Mouse (Mus musculus): ENCODE measurements at regions not wholly inside any gene's neighbourhood (a gene's known extent, or its start where the extent isn't known, plus 50 kb on each side); places are given as distances from the start of the nearest gene placed in this dataset.

DNA sequence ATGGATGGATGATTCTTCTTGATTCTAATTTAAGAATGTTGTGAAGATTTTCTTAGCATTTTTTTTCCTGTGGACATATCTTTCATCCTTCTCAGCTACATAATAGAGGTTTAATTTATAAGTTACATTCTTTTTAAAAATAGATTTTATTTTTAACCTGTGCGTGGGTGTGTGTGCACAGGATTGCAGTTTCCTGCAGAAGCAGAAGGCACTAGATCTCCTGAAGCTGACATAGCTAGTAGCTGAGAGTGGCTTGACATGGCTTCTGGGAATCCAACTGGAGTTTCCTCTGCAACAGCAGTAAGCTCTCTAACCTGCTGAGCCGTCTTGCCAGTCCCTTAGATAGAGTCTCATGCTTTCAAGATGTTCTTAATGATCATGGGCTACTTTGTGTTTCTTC, 377.5 kb downstream of the Lrriq3 start:
- no peaks in the 10 kb centered on the region for H3K27me3 ChIP-seq (ENCODE audit: control insufficient read depth, insufficient read depth, low read length)
- no peaks in the 10 kb centered on the region for H3K9me3 ChIP-seq (ENCODE audit: control insufficient read depth, low read length)
- 70% methylated on average over 2 of the region's 2 CpGs for WGBS
- no peak overlapping the region for H3K9ac ChIP-seq (ENCODE audit: low read length)
- no peak overlapping the region for H3K4me2 ChIP-seq (ENCODE audit: low read length)
- ATAC-seq (ENCODE audit: insufficient number of reproducible peaks, insufficient read depth, low FRiP score, low read depth): no peak
- no peak overlapping the region for H3K4me3 ChIP-seq (ENCODE audit: control insufficient read depth in 1 of 2, insufficient read depth in 1 of 2, low read depth in 1 of 2, low read length in 2 of 2)
- no peak overlapping the region for H3K27ac ChIP-seq (replicated peaks in 1 of 2; ENCODE audit: control insufficient read depth in 1 of 2, insufficient read depth in 1 of 2, low read depth in 2 of 2, low read length in 2 of 2)
- no peaks in the 10 kb centered on the region for H3K36me3 ChIP-seq (ENCODE audit: control insufficient read depth, insufficient read depth, low read length)
- H3K4me1 ChIP-seq (ENCODE audit: control insufficient read depth in 2 of 2, insufficient read depth in 2 of 2, low read length in 2 of 2): no peaks in the 10 kb centered on the region

DNA sequence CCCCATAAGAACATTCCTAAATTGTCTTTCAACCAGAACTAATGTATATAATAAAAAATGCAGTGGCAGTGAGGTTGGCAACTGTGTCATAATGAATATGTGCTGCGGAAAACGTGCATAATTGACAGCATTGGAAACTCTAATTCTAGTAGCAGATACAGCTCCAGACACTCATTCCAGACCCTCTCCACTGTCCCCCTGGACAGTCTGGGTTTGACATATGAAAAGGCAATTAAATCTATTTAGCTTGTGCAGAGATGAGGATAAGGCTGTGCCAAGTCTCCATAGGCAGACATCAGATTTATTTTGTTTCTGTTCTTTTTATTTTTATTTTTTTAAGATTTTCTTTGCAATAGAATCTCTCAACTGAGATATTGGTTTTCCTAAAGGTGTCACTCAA, 392.3 kb downstream of the Lrriq3 start:
- H3K27me3 ChIP-seq (ENCODE audit: control insufficient read depth, insufficient read depth, low read length): no peaks in the 10 kb centered on the region
- H3K36me3 ChIP-seq (ENCODE audit: control insufficient read depth, insufficient read depth, low read length): no peaks in the 10 kb centered on the region
- H3K4me2 ChIP-seq (ENCODE audit: low read length): no peak overlapping the region
- H3K4me3 ChIP-seq (ENCODE audit: control insufficient read depth in 1 of 2, insufficient read depth in 1 of 2, low read depth in 1 of 2, low read length in 2 of 2): no peak overlapping the region
- no peak for ATAC-seq (ENCODE audit: insufficient number of reproducible peaks, insufficient read depth, low FRiP score, low read depth)
- H3K9me3 ChIP-seq (ENCODE audit: control insufficient read depth, low read length): no peaks in the 10 kb centered on the region
- H3K27ac ChIP-seq (replicated peaks in 1 of 2; ENCODE audit: control insufficient read depth in 1 of 2, insufficient read depth in 1 of 2, low read depth in 2 of 2, low read length in 2 of 2): no peak overlapping the region
- 77% methylated on average over 2 of the region's 2 CpGs for WGBS
- no peak overlapping the region for H3K9ac ChIP-seq (ENCODE audit: low read length)
- no peaks in the 10 kb centered on the region for H3K4me1 ChIP-seq (ENCODE audit: control insufficient read depth in 2 of 2, insufficient read depth in 2 of 2, low read length in 2 of 2)

DNA sequence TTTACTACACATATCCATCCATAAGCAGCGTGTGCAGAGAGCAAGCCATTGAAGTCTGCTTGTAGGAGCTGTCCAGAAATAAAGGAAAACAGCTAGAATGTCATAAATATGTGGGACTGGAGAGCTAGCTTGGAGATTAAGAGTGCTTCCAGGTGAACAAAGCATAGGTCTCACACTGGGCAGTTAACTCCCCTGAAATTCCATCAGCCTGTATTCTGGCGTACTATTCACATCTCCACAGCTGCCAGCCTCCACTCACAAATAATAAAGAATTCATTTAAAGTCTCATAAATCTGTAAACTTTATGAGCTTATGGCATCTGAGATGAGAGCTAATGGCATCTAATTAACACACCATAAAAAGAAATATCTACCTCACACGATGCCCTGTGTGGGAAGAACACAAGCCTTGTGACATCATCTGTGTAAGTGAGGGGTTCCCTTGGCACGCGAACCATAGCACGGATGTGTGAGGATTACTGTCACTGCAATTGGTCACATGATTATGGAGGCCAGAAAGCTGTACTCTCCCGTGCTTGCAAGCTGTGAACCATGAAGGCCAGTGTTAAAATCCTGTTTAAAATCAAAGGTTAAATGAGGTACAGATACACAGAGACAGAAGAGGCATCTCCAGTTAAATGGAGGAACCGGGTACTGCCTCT, 394.8 kb downstream of the Lrriq3 start:
- Histone ChIP-seq H3K4me1 (ENCODE audit: control insufficient read depth in 2 of 2, insufficient read depth in 2 of 2, low read length in 2 of 2) (no peaks in the 10 kb centered on the region), H3K9ac (ENCODE audit: low read length) (no peak overlapping the region), H3K27me3 (ENCODE audit: control insufficient read depth, insufficient read depth, low read length) (no peaks in the 10 kb centered on the region), H3K9me3 (ENCODE audit: control insufficient read depth, low read length) (no peaks in the 10 kb centered on the region), H3K4me3 (ENCODE audit: control insufficient read depth in 1 of 2, insufficient read depth in 1 of 2, low read depth in 1 of 2, low read length in 2 of 2) (no peak overlapping the region), H3K27ac (replicated peaks in 1 of 2; ENCODE audit: control insufficient read depth in 1 of 2, insufficient read depth in 1 of 2, low read depth in 2 of 2, low read length in 2 of 2) (no peak overlapping the region), H3K36me3 (ENCODE audit: control insufficient read depth, insufficient read depth, low read length) (no peaks in the 10 kb centered on the region), H3K4me2 (ENCODE audit: low read length) (no peak overlapping the region)
- WGBS: 75% methylated on average over 8 of the region's 8 CpGs
- ATAC-seq (ENCODE audit: insufficient number of reproducible peaks, insufficient read depth, low FRiP score, low read depth): no peak

GRCm38 (mm10) chr3:155490670-155491069, 397.4 kb downstream of the Lrriq3 start:
- no peak for ATAC-seq (ENCODE audit: insufficient number of reproducible peaks, insufficient read depth, low FRiP score, low read depth)
- Histone ChIP-seq H3K4me2 (ENCODE audit: low read length) (no peak overlapping the region), H3K9me3 (ENCODE audit: control insufficient read depth, low read length) (no peaks in the 10 kb centered on the region), H3K27ac (replicated peaks in 1 of 2; ENCODE audit: control insufficient read depth in 1 of 2, insufficient read depth in 1 of 2, low read depth in 2 of 2, low read length in 2 of 2) (no peak overlapping the region), H3K4me1 (ENCODE audit: control insufficient read depth in 2 of 2, insufficient read depth in 2 of 2, low read length in 2 of 2) (no peaks in the 10 kb centered on the region), H3K4me3 (ENCODE audit: control insufficient read depth in 1 of 2, insufficient read depth in 1 of 2, low read depth in 1 of 2, low read length in 2 of 2) (no peak overlapping the region), H3K36me3 (ENCODE audit: control insufficient read depth, insufficient read depth, low read length) (no peaks in the 10 kb centered on the region), H3K27me3 (ENCODE audit: control insufficient read depth, insufficient read depth, low read length) (no peaks in the 10 kb centered on the region), H3K9ac (ENCODE audit: low read length) (no peak overlapping the region)
- 76% methylated on average over 1 of the region's 1 CpGs for WGBS

DNA sequence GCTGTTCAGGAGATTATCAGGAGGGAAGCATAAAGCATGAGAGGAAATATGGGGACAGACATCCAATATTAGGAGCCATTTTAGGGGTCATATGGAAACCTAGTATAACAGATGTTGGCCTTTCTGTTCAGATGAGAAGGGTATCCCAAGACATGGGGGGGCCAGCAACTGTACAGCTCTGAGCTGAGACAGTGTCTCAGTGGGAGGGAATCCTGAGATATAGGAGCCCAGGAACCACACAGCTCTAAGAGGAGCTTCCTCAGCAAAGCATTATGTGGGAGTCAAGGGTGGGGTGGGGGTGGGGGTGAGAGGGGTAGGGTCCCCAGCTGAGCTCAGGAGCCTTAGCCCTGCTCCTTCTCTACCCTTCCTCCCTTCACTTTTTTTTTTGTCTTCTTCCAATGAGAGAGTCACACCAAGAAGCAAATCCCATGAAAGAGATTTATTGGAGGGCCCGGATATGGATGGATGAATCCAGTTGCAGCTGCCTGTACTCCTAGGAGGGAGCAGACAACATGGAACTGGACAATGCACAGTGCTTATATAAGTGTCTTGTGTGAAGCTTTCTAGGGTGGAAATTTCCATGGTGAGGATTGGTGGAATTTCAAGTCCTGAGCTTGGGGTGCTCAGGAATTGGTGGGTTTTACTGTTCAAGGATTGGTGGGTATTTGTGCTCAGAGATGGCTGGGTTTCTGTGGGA, 417.1 kb downstream of the Lrriq3 start:
- H3K36me3 ChIP-seq (ENCODE audit: control insufficient read depth, insufficient read depth, low read length): no peaks in the 10 kb centered on the region
- H3K27ac ChIP-seq (replicated peaks in 1 of 2; ENCODE audit: control insufficient read depth in 1 of 2, insufficient read depth in 1 of 2, low read depth in 2 of 2, low read length in 2 of 2): no peak overlapping the region
- WGBS: 93% methylated on average over 1 of the region's 1 CpGs
- ATAC-seq (ENCODE audit: insufficient number of reproducible peaks, insufficient read depth, low FRiP score, low read depth): no peak
- no peaks in the 10 kb centered on the region for H3K9me3 ChIP-seq (ENCODE audit: control insufficient read depth, low read length)
- H3K4me1 ChIP-seq (ENCODE audit: control insufficient read depth in 2 of 2, insufficient read depth in 2 of 2, low read length in 2 of 2): no peaks in the 10 kb centered on the region
- no peak overlapping the region for H3K4me3 ChIP-seq (ENCODE audit: control insufficient read depth in 1 of 2, insufficient read depth in 1 of 2, low read depth in 1 of 2, low read length in 2 of 2)
- H3K4me2 ChIP-seq (ENCODE audit: low read length): no peak overlapping the region
- H3K27me3 ChIP-seq (ENCODE audit: control insufficient read depth, insufficient read depth, low read length): no peaks in the 10 kb centered on the region
- no peak overlapping the region for H3K9ac ChIP-seq (ENCODE audit: low read length)

DNA sequence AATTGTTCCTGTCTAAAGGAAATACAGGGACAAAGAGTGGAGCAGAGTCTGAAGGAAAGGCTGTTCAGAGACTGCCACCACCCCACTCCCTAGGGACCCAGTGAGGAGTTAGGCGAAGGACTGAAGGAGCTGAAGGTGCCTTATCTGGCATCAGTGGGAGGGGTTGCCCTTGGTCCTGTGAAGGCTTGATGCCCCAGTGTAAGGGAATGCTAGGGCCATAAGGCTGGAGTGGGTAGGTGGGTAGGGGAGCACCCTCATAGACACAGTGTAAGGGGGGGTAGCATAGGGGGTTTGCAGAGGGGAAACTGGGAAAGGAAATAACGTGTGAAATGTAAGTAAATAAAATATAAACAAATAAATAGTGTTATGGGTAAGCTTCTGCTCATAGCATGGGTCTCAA, 420.7 kb downstream of the Lrriq3 start:
- Histone ChIP-seq H3K27me3 (ENCODE audit: control insufficient read depth, insufficient read depth, low read length) (no peaks in the 10 kb centered on the region), H3K9me3 (ENCODE audit: control insufficient read depth, low read length) (no peaks in the 10 kb centered on the region), H3K4me1 (ENCODE audit: control insufficient read depth in 2 of 2, insufficient read depth in 2 of 2, low read length in 2 of 2) (no peaks in the 10 kb centered on the region), H3K36me3 (ENCODE audit: control insufficient read depth, insufficient read depth, low read length) (no peaks in the 10 kb centered on the region), H3K27ac (replicated peaks in 1 of 2; ENCODE audit: control insufficient read depth in 1 of 2, insufficient read depth in 1 of 2, low read depth in 2 of 2, low read length in 2 of 2) (no peak overlapping the region), H3K4me3 (ENCODE audit: control insufficient read depth in 1 of 2, insufficient read depth in 1 of 2, low read depth in 1 of 2, low read length in 2 of 2) (no peak overlapping the region), H3K4me2 (ENCODE audit: low read length) (no peak overlapping the region), H3K9ac (ENCODE audit: low read length) (no peak overlapping the region)
- 0 out of 2 replicates have a peak, but pooled peaks have one; percentile 39 for ATAC-seq (ENCODE audit: insufficient number of reproducible peaks, insufficient read depth, low FRiP score, low read depth)
- 60% methylated on average over 2 of the region's 2 CpGs for WGBS

DNA sequence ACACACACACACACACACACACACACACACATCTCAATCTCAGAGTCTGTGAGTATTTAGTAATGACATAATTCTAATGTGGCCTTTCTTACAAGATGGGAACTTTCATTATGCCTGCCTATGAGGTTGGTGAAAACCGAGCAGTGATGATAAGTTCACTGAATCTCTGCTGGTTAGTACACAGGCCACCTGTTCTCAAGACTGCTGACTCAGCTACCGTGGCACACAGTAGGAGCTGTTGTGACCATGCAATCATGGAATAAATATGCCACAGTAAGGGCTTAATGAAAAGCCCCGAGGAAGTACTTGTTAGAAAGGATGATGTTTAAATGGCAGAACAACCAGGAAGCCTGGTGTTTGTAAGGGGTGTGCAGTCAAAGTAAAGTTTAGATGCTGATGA, 436.1 kb downstream of the Lrriq3 start:
- H3K27ac ChIP-seq (replicated peaks in 1 of 2; ENCODE audit: control insufficient read depth in 1 of 2, insufficient read depth in 1 of 2, low read depth in 2 of 2, low read length in 2 of 2): no peak overlapping the region
- no peaks in the 10 kb centered on the region for H3K36me3 ChIP-seq (ENCODE audit: control insufficient read depth, insufficient read depth, low read length)
- no peaks in the 10 kb centered on the region for H3K4me1 ChIP-seq (ENCODE audit: control insufficient read depth in 2 of 2, insufficient read depth in 2 of 2, low read length in 2 of 2)
- H3K9me3 ChIP-seq (ENCODE audit: control insufficient read depth, low read length): no peaks in the 10 kb centered on the region
- H3K4me3 ChIP-seq (ENCODE audit: control insufficient read depth in 1 of 2, insufficient read depth in 1 of 2, low read depth in 1 of 2, low read length in 2 of 2): no peak overlapping the region
- H3K4me2 ChIP-seq (ENCODE audit: low read length): no peak overlapping the region
- no peaks in the 10 kb centered on the region for H3K27me3 ChIP-seq (ENCODE audit: control insufficient read depth, insufficient read depth, low read length)
- no peak overlapping the region for H3K9ac ChIP-seq (ENCODE audit: low read length)
- ATAC-seq (ENCODE audit: insufficient number of reproducible peaks, insufficient read depth, low FRiP score, low read depth): no peak
- 61% methylated on average over 3 of the region's 3 CpGs for WGBS

DNA sequence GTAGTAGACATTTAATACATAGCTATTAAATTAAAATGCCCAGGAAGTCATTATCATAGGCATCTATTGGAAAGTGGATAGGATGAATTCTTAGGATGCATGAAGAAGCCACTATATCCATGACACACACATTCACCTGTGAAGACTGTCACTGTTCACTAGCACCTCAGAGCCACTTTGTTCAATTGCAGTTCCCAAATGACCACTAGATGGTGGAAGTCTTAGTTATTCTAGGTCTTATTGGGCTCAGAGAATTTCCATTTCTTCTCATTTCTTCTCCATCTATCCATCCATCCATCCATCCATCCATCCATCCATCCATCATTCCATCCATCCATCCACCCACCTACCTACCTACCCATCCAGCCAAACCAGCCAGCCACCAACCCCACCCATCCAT, 437.6 kb downstream of the Lrriq3 start:
- H3K4me2 ChIP-seq (ENCODE audit: low read length): no peak overlapping the region
- H3K27ac ChIP-seq (replicated peaks in 1 of 2; ENCODE audit: control insufficient read depth in 1 of 2, insufficient read depth in 1 of 2, low read depth in 2 of 2, low read length in 2 of 2): no peak overlapping the region
- ATAC-seq (ENCODE audit: insufficient number of reproducible peaks, insufficient read depth, low FRiP score, low read depth): no peak
- H3K4me3 ChIP-seq (ENCODE audit: control insufficient read depth in 1 of 2, insufficient read depth in 1 of 2, low read depth in 1 of 2, low read length in 2 of 2): no peak overlapping the region
- no peaks in the 10 kb centered on the region for H3K4me1 ChIP-seq (ENCODE audit: control insufficient read depth in 2 of 2, insufficient read depth in 2 of 2, low read length in 2 of 2)
- H3K9me3 ChIP-seq (ENCODE audit: control insufficient read depth, low read length): no peaks in the 10 kb centered on the region
- H3K9ac ChIP-seq (ENCODE audit: low read length): no peak overlapping the region
- H3K36me3 ChIP-seq (ENCODE audit: control insufficient read depth, insufficient read depth, low read length): no peaks in the 10 kb centered on the region
- H3K27me3 ChIP-seq (ENCODE audit: control insufficient read depth, insufficient read depth, low read length): no peaks in the 10 kb centered on the region

Measured in heart, embryonic 14.5 days (tissue).